Mouse (Mus musculus) brain, adult 2 months (tissue): ENCODE measurements around the gene Olfr727.

Source experiments
- DNase-seq: peaks from one replicate; pipeline ENCODE4 v3.0.0; 2011; ENCODE audit warnings: low read depth, low spot score

Gene Olfr727

GRCm38 (mm10) chr14:50122886-50123285 lies at the start of gene Olfr727:
Gene Olfr727 (plus strand): TSS chr14:50123186.
- no peak for DNase-seq

GRCm38 (mm10) chr14:50090853-50091252 lies 32.1 kb upstream of the Olfr727 start, which contains the start of gene Olfr726:
Gene Olfr726 (minus strand): TSS chr14:50090953.
- DNase-seq, result no peak

GRCm38 (mm10) chr14:50142580-50142979 lies 19.6 kb downstream of the Olfr727 start, which contains the start of gene Olfr728:
Gene Olfr728 (minus strand): TSS chr14:50142680.
- DNase-seq, result no peak

DNA sequence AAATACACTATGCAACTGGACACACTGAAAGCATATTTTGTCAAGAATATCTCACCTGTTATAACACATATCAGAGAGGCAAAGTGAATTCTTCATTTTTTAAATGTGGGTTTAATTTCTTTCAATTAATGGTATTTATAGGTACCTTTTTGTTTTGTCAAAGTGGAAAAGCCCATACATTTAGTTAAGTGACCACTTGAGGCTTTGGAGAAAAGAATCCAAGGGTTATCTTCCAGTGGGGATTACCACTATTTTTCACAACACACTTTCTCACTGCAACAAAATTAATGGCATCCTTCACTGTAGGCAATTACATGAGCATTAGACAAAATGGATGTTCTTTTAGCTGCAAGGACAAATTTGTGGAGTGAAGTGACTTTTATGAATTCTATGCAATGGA lies 29.8 kb downstream of the Olfr727 start, which contains the start of gene Olfr729:
TSS of gene Olfr729 (minus strand) at position 101 of the 400 bp plus-strand sequence.
- no peak for DNase-seq
